Mouse (Mus musculus): ENCODE data around the gene Nrip3.

Gene Nrip3

DNA sequence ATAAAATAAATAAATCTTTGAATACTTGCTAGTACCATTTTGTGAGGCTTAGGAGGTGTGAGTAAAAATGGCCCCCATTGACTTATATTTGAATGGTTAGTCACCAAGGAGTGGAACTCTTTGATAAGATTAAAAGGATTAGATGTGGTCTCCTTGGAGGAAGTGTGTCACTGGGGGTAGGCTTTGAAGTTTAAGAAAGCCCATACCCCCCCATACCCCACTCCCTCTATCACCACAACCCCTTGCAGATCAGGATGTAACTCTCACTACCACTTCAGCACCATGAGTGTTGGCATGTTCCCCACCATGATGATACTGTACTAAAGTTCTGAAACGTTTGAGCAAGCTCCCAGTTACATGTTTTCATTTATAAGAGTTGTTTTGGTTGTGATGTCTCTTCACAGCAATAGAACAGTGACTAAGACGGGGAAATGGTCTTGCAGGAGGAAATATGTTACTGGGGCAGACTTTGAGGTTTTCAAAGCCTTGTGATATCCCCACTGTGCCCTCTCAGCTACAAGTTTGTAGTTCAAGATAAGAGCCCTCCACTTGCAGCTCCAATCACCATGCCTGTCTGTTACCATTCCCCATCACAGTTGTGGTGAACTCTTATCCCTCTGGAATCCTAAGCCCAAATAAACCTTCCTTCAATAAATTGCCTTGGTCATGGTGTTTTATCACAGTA is 13.0 kb downstream of the Nrip3 start:
- no peak for DNase-seq (ENCODE audit: inconsistent age in 2 of 2, low spot score in 1 of 2)

DNA sequence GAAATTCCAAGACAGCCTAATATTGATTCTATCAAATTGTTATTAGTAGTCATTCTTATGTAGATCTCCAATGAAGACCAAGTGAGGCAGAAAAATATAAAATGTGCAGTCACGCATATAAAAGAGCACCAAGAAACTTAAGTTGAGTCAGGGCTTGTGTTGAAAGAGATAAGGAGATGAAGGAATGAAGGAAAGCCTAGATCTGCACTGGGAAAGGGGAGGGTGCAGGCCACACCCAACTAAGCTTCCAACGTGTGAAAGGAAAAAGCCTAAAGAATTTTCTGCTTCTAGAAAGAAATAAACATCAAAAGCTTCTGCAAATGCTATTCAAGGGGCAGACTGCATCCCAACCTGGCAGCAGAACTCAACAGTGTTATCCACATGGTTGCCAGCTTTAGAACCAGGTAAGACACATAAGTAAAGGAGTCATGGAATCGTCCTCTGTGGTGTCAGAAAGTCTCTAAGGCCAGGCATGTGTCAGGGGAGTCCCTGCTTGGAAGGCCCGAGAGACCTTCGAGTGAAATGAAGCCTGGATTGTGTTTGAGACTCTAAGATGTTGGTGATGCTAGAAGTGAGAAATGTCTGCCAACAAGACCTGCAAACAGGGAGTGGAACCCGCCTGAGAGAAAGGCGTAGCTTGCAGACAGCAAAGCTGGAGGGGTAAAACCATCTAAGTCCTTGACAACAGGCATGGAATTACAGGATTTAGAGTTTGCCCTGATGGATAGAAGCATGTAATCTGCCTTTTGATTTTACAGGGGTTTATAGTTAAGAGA is 14.1 kb downstream of the Nrip3 start:
- DNase-seq (ENCODE audit: inconsistent age in 2 of 2, low spot score in 1 of 2): no peak

DNA sequence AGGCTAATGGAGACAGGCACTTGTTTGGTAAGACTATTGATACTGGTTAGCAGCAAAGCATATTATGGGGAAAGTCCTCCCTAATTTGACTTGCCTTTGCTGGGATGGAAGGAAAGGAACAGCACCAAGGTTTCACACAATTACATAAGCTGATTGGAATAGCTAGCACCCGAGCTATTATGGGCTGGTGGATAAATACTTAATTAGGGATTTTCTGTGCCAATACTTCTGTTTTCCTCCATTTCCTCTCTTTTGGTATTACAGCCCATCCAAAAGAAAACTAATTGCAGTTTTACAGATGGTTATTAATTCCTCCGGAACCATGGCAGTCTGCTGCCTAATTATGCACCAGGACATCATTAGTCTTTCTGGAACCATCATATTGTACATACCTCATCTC is 17.8 kb downstream of the Nrip3 start:
- DNase-seq (ENCODE audit: inconsistent age in 2 of 2, low spot score in 1 of 2): no peak

DNA sequence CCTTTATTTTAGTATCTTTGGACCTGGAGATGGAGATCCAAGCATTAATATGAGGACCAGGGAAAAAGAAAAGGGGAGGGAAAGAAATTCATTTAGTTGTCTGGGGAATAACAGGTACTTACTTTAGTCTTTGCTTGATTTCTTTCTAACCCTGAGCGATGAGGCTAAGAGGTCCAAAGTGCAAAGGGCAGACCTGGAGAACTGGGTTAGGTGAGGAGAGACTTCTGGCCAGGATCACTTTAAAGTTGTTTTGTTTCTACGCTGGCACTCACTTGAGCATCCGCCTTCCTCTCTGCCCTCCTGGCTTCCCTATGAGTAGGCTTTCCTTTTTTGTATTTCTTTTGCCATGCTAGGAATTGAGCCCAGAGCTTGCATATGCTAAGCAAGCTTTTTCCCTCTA is 25.5 kb downstream of the Nrip3 start:
- DNase-seq (ENCODE audit: inconsistent age in 2 of 2, low spot score in 1 of 2): no peak

DNA sequence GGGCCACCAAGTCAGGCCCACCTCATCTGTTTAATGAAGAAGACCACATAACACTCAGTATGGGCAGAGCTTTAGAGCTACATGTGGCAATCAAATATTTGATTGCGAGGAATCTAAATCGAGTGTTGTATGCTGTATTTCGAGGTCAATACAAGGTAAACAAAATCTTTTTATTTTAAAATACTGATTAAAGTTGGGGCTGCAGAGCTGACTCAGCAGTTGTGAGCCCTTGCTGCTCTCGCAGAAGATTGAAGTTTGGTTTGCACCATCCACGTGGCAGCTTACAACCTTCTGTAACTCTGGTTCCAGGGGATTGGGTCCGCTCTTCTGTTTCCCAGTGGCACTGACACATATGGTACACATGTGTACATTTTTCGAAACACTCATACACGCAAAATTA is 27.8 kb downstream of the Nrip3 start:
- no peak for DNase-seq (ENCODE audit: inconsistent age in 2 of 2, low spot score in 1 of 2)

DNA sequence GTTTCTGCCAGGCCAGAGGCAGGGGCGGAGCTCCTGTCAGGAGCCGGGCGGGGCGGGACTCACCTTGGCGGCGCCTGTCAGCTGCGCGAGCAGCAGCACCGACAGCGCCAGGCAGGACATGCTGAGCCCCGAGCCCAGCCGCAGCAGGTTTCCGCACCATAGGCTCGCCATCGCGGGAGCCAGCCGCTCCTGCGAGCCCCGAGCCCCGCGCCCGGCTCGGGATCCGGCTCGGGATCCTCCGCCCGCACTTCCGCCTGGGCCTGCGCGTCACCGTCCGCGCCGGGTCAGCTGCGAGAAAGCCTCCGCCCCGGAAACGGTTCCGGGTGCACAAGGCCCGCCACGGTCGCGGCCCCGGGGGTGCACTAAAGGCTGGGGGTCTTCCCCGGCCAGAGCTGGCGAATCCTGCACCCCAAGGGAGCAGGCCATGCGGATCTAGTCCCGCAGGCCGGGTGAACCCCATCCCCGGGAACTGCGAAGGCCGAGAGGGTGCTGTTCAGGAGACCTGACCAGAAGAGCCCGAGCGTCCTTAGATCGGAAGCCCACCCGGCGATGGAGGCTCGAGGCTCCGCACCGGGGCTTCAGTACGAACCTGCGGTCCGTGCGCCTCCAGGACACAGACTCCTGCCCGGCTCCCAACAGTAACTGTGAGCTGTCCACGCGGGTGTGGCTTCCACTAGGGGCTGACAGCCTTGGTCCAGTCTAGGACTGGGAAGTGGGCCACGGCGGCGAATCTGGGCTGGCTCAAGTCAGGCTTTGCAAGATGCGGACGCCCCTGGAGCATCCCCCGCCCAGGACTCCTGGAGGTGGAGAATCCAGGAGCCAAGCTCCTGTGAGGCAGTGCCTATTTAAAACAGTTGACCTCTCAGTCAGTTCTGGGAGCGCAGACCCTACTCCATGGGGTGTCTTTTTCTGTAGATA is 29.6 kb downstream of the Nrip3 start, which contains the start of gene Tmem9b:
Gene Tmem9b (minus strand): TSS at position 868 of the 918 bp plus-strand sequence.
- peak; percentile 88 to 96 for DNase-seq (ENCODE audit: inconsistent age in 2 of 2, low spot score in 1 of 2)

DNA sequence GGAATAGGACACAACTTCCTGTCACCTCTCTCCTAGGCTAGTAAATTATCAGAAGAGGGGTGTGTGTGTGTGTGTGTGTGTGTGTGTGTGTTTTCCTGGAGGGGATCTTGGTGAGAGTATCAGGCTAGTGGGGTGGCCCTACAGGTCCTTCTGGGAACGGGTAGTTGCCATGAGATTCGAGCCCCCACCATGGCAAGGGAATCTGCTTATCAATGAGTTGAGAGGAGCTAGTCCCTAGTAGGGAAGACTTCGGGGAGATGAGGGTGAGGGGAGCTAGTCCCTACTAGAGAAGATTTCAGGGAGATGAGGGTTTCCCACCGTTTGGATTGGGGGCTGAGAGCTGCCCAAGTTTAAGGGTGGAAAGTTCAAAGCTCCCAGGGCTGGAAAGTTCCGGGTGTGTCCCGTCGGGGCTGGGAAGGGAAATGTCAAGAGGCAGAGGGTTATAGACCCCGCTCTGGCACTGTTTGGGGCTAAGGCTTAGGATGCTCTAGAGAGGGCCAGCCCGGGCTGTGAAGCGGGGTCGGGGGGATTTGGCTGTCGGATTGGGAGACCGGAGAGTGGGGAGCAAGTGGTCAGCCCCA is 30.3 kb downstream of the Nrip3 start:
- DNase-seq (ENCODE audit: inconsistent age in 2 of 2, low spot score in 1 of 2): no peak

DNA sequence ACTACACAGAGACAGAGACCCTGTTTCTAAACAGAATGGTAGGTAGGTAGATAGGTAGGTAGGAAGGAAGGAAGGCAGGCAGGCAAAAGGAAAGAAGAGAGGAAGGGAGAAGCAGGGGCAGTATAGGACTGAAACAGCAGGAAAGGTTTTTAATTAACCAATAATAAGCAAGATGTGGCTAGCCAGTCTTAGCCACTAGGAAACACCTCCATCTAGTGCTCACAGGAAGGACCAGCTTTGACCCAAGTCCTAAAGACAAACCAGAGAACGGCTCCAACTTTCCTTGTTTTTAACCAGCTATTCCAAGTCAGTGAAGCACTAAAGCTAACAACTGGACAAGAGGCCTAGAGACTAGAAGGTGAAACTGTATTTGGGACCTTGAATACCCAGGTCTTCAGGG is 34.1 kb downstream of the Nrip3 start:
- DNase-seq (ENCODE audit: inconsistent age in 2 of 2, low spot score in 1 of 2): no peak

DNA sequence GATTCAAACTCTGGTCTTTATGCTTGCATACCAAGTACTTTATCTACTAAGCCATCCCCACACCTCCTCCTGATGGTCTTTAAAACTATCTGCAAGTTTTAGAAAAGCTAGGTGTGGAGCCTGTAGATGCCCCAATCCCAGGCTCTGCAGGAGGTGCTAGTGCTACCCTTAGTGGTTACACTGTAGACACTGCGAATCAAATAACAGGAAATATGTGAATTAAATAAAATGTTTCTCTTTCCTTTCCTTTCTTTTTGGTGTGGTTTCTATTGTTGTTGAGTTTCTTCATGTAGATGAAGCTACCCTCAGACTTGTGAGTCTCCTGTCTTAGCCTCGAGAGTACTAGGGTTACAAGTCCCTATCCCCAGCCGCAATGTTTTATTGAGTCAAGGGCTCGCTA is 40.1 kb downstream of the Nrip3 start:
- no peak for DNase-seq (ENCODE audit: inconsistent age in 2 of 2, low spot score in 1 of 2)

DNA sequence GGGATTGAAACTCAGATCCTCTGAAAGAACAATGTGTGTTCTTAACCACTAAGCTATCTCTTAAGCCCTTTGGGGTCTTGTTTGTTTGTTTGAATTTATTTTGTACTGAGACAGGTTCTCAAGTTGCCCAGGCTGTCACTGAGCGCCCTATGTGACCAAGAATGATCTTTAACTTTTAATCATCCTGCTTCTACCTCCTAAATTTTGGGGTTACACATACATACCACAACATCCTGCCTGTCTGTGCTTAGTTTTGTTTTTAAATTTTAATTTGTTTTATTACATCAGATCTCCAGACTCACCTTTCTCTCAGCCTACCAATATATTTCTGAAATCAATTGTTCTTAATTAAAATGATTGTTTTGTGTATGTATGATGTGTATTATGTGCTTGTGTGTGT is 40.8 kb downstream of the Nrip3 start:
- no peak for DNase-seq (ENCODE audit: inconsistent age in 2 of 2, low spot score in 1 of 2)

DNA sequence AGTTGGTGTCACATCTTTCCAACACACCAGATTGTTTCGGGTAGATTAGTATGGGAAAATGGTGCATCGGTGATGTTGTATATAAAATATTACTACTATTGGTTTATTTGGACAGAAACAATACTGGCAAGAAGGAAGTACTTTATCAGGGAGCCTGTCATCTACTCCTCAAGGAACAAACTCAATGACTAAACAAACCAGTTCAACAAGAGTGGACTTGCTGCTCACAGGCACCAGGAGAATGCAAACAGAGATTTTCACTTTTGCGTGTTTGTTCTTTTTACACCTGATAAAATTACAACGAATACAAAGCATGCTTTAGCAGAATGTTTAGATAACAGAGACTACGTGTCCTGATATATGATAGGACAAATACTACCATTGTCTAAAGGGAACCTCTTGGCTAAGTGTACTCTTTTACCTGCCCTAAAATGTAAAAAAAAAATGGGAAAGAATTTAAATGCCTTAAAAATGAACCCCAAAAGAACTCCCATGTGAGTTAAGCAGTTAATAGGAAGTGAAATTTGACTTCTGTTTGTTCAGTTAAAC is 41.9 kb downstream of the Nrip3 start:
- DNase-seq (ENCODE audit: inconsistent age in 2 of 2, low spot score in 1 of 2): no peak

DNA sequence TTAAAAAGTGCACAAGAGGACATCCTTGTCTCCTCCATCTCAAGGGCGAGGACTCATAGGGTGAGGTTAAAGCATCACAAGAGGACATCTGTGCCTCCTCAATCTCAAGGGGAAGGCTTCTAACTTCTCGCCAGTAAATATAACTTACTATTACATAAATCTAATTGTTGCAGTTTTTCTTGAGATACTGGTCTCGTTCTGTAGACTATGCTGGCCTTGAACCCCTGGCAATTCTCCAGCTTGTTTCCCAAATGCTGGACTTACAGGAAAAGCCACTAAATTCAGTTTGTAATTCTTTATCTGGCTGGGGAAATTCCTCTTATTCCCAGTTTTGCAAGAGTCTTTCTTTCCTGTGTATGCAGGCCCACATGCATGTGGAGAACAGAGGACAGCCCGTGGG is 47.0 kb downstream of the Nrip3 start:
- DNase-seq (ENCODE audit: inconsistent age in 2 of 2, low spot score in 1 of 2): peak; percentile 34 to 76

DNA sequence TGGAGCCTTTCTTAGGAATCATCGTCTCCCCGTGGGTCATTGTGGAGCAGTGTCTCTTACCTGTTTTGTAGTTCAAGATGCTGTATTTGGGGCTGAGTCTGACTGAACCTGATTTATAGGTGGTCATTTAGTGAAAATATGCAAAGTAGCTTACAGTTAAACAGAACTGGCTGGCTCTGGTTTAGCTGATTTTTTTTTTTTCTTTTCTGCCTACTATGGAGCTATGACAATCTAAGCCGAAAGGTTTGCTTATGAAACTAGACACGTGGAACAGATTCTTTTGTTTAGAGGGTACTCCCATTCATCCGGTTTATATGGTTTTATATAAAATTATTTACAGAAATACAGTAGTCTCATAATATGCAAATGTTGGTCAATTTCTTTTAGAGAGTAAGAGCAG is 50.2 kb downstream of the Nrip3 start, which contains the start of gene Ascl3:
Gene Ascl3 (minus strand): TSS at position 101 of the 400 bp plus-strand sequence.
- DNase-seq (ENCODE audit: inconsistent age in 2 of 2, low spot score in 1 of 2): no peak

DNA sequence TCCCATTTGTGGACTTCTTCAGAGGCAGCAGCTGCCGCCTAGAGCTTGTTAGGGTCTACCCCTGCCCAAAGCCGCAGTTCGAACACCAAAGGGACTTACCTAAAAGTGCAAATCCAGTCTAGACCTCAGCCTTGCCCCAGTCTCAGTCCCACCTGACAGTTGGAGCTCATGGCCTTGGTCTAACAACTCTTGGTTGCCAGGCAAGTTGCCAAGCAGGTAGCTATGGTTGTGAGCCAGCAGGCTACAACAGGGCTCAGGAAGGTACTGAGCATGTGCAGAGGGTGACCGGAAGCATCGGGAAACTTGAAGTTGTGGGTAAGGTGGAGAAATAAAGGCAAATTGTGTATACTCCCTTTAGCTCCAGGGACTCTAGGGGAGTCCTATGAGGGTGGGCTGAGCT is 58.1 kb downstream of the Nrip3 start, which contains the start of gene BC051019:
Gene BC051019 (minus strand): TSS at position 154 of the 400 bp plus-strand sequence.
- DNase-seq (ENCODE audit: inconsistent age in 2 of 2, low spot score in 1 of 2): no peak

DNA sequence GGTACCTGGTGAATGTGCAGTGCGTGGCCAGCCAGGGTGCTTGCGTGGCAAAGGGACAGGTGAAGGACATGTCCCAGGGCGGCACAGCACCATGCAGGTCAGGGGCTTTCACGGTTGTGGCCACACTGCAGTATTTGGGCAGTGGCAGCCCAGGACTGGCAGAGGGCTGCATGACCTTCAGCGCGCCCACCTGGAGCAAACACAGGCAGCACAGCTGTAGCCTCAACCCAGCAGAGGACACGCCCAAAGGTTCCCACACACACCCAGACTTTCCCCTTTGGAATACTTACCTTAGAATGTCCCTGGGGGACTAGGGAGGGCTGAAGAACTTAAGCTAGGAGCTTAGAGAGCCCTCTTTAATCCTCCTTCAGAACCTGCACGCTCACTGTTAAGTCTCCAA is 58.7 kb downstream of the Nrip3 start:
- DNase-seq (ENCODE audit: inconsistent age in 2 of 2, low spot score in 1 of 2): no peak

DNA sequence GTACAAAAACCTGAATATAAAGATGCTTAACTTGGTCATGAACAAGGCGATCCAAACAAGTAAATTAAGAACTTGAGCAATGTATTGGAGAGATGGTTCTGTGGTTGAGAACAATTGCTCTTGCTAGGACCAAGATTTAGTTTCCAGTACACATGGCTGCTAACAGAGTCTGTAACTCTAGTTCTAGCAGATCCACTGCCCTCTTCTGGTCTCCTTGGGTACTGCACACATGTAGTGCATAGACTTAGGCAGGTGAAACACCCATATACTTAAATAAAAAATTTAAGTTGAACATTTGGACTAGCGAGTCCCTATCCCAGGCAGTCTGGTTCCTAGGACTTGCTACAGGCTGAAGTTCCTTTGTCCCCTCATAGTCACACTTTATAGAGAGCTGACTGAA is 59.2 kb downstream of the Nrip3 start:
- DNase-seq (ENCODE audit: inconsistent age in 2 of 2, low spot score in 1 of 2): no peak

DNA sequence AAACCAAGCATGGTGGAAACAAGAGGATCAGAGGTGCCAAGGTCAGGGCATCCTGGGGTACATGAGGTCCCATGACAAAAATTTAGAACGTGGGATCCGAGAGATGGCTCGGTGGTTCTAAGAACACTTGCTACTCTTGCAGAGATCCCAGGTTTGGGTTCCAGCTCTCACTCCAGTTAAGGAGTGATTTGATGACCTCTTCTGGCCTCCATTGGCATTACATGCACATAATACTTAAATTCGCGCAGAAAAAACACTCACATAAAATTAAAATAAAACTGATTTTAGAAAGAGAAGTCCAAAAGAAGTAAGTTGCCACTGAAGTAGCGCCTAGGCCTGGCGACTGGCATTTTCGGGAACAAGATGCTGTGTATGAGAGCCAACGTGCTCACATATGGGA is 62.5 kb downstream of the Nrip3 start:
- peak in 1 of 2 experiments; percentile 77 for DNase-seq (ENCODE audit: inconsistent age in 2 of 2, low spot score in 1 of 2)

DNA sequence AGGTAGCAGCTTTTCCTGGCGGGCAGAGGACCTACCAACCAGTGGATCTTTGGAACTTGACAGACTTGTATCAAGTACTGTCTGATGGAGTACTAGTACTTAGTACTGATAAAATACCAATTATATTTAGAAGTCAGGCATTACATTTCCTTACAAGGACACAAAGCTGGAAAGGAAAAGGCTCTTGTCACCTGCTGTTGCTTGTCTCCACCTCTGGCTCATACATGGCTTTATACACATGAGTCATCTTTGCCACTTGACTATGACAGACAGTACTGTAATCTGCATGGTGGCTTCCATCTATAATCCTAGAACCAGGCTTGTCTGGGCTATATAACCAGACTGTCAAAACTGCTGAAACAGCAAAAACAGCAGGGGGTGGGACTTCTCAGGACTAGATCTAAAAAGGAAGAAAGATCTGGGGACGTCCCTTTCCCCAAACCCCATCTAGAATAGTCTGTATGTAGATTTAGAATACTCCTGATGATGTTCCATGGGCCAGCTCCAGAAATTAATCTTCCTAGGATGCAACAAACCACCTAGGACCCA is 68.3 kb downstream of the Nrip3 start:
- no peak for DNase-seq (ENCODE audit: inconsistent age in 2 of 2, low spot score in 1 of 2)

DNA sequence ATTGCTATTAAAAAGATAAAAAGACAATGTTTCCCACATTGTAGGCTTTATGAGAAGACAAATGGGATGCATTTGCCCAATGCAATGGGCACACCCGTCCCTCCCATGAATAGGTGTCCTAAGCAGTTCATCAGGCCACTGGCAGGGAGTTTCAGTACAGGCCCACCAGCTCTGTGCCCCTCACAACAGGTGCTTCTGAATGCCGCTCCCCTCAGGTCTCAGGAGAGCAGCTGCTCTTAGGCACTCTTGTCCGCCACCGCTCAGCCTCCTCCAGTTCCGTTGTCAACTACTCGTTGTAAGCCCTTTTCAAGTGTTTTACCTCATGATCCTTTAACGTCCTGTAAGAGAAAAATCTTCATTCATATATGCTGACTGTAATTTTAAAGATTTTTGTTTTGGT is 69.6 kb downstream of the Nrip3 start:
- no peak for DNase-seq (ENCODE audit: inconsistent age in 2 of 2, low spot score in 1 of 2)

DNA sequence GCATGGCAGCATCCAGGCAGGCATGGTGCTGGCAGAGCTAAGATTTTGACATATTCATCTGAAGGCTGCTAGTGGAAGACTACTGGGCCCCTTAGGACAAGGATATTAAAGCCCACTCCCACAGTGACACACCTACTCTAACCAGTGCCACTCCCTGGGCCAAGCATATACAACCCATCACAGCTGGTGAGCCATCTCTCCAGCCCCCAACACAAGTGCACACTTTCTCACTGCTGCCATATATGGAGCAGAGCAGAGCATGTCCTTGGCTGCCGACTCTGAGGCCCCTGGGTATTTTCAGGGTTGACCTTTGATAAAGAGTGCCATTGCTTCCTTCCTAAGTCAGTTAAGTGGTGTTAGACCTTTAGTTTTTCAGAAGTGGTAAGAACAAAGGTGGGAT is 71.8 kb downstream of the Nrip3 start:
- peak in 1 of 2 experiments; percentile 56 for DNase-seq (ENCODE audit: inconsistent age in 2 of 2, low spot score in 1 of 2)
